Mouse (Mus musculus): ENCODE data around the gene Hist1h2ah. TPM values are rescaled to one million over a fixed set of nuclear protein-coding genes. Genes with fewer than 3 reads are reported as not detected.
A peak's percentile ranks its signal among the peaks of the same experiment; 100 is the strongest.
"Not testable (repeated sequence)": the region's sequence is repeated elsewhere in the genome, so short reads cannot be mapped to it uniquely, and the experiment has no call there.

The Hist1h2ah gene
- 3.5 TPM in 1 of 2 replicates, not detected in the other for polyA plus RNA-seq (2015; fragmentation: Nextera tagmentation; extraction: Ambion mirVana)

GRCm38 (mm10) chr13:22035267-22036148 lies at the start of gene Hist1h2ah, which contains the start of gene Hist1h2bk:
Gene Hist1h2ah, minus strand, starts transcription at chr13:22035568.
Gene Hist1h2bk, plus strand, starts transcription at chr13:22035870.
- H3K9me3 ChIP-seq (replicated peaks); H3K27me3 ChIP-seq; H3K36me3 ChIP-seq: not testable (repeated sequence)
- Histone ChIP-seq H3K27ac (peak within 1 kb of the TSS; percentile 78), H3K4me2 (peak within 1 kb of the TSS; percentile 71), H3K9ac (peak within 1 kb of the TSS; percentile 45), H3K4me3 (peak within 1 kb of the TSS; percentile 52), H3K4me1 (replicated peaks) (peaks cover 18% of the 10 kb centered on the region)
- under 1% methylated on average over 28 of the region's 69 CpGs for WGBS
- peak; percentile 96 for ATAC-seq (replicated peaks; ENCODE audit: insufficient number of reproducible peaks, insufficient read depth, low FRiP score, low read depth)

GRCm38 (mm10) chr13:22084140-22084539 lies 48.8 kb upstream of the Hist1h2ah start, which contains the start of gene Vmn1r188:
Gene Vmn1r188, plus strand, starts transcription at chr13:22084440.
- H3K4me1 ChIP-seq (replicated peaks); H3K27ac ChIP-seq; H3K9ac ChIP-seq; H3K27me3 ChIP-seq; H3K36me3 ChIP-seq; H3K4me2 ChIP-seq; H3K9me3 ChIP-seq (replicated peaks); H3K4me3 ChIP-seq; ATAC-seq (replicated peaks; ENCODE audit: insufficient number of reproducible peaks, insufficient read depth, low FRiP score, low read depth): not testable (repeated sequence)
- WGBS: 83% methylated on average over 1 of the region's 1 CpGs

- 0 out of 2 replicates have a peak, but pooled peaks cover 3% of the 10 kb centered on the region for H3K9me3 ChIP-seq (replicated peaks)
- no peak overlapping the region for H3K4me3 ChIP-seq
- H3K9ac ChIP-seq: no peak overlapping the region
- H3K27ac ChIP-seq: no peak overlapping the region
- ATAC-seq (replicated peaks; ENCODE audit: insufficient number of reproducible peaks, insufficient read depth, low FRiP score, low read depth): no peak
- H3K36me3 ChIP-seq: no peaks in the 10 kb centered on the region
- no peak overlapping the region for H3K4me2 ChIP-seq
- no peaks in the 10 kb centered on the region for H3K27me3 ChIP-seq
- no peaks in the 10 kb centered on the region for H3K4me1 ChIP-seq (replicated peaks)
- 37% methylated on average over 1 of the region's 1 CpGs for WGBS
Observed at GRCm38 (mm10) chr13:22063468-22063867, 28.1 kb upstream of the Hist1h2ah start.

DNA sequence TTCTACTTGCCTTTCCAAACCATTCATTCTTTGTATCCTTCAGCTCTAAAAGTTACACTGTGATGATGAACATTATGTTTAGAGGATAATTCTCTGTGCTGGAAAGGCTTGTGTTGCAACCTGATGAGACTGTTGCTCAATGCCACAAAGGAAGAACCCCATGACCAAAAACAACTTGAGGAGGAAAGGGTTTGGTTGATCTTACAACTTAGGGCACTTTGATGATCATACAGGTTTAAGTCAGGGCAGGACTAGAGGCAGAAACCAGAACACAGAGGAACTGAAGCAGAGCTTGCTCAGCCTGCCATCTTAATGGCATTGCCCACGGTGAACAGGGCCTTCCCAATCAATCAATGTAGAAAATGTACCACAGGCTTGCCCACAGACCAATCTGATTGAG lies 26.1 kb upstream of the Hist1h2ah start:
- Histone ChIP-seq H3K9ac (no peak overlapping the region), H3K27me3 (no peaks in the 10 kb centered on the region), H3K4me3 (no peak overlapping the region), H3K36me3 (no peaks in the 10 kb centered on the region), H3K27ac (no peak overlapping the region), H3K9me3 (replicated peaks) (0 out of 2 replicates have a peak, but pooled peaks cover 2% of the 10 kb centered on the region), H3K4me1 (replicated peaks) (no peaks in the 10 kb centered on the region), H3K4me2 (no peak overlapping the region)
- no peak for ATAC-seq (replicated peaks; ENCODE audit: insufficient number of reproducible peaks, insufficient read depth, low FRiP score, low read depth)
- WGBS: 54% methylated on average over 1 of the region's 1 CpGs

GRCm38 (mm10) chr13:22053754-22054153 lies 18.4 kb upstream of the Hist1h2ah start:
- Histone ChIP-seq H3K36me3 (no peaks in the 10 kb centered on the region), H3K4me3 (no peak overlapping the region), H3K9ac (no peak overlapping the region), H3K4me2 (no peak overlapping the region), H3K9me3 (replicated peaks) (no peaks in the 10 kb centered on the region), H3K27ac (no peak overlapping the region), H3K27me3 (no peaks in the 10 kb centered on the region), H3K4me1 (replicated peaks) (peaks cover 6% of the 10 kb centered on the region)
- WGBS: 91% methylated on average over 1 of the region's 1 CpGs
- ATAC-seq (replicated peaks; ENCODE audit: insufficient number of reproducible peaks, insufficient read depth, low FRiP score, low read depth): no peak

GRCm38 (mm10) chr13:22051523-22051859 lies 16.1 kb upstream of the Hist1h2ah start:
- peak overlapping the region; percentile 65; the same call in 1 of the 2 replicates for H3K9ac ChIP-seq
- peak overlapping the region; percentile 81 for H3K4me2 ChIP-seq
- H3K27ac ChIP-seq: peak overlapping the region; percentile 85
- H3K36me3 ChIP-seq: no peaks in the 10 kb centered on the region
- H3K4me1 ChIP-seq (replicated peaks): peaks cover 6% of the 10 kb centered on the region
- no peaks in the 10 kb centered on the region for H3K27me3 ChIP-seq
- WGBS: 17% methylated on average over 5 of the region's 5 CpGs
- peak overlapping the region; percentile 65 for H3K4me3 ChIP-seq
- no peaks in the 10 kb centered on the region for H3K9me3 ChIP-seq (replicated peaks)
- no peak for ATAC-seq (replicated peaks; ENCODE audit: insufficient number of reproducible peaks, insufficient read depth, low FRiP score, low read depth)

DNA sequence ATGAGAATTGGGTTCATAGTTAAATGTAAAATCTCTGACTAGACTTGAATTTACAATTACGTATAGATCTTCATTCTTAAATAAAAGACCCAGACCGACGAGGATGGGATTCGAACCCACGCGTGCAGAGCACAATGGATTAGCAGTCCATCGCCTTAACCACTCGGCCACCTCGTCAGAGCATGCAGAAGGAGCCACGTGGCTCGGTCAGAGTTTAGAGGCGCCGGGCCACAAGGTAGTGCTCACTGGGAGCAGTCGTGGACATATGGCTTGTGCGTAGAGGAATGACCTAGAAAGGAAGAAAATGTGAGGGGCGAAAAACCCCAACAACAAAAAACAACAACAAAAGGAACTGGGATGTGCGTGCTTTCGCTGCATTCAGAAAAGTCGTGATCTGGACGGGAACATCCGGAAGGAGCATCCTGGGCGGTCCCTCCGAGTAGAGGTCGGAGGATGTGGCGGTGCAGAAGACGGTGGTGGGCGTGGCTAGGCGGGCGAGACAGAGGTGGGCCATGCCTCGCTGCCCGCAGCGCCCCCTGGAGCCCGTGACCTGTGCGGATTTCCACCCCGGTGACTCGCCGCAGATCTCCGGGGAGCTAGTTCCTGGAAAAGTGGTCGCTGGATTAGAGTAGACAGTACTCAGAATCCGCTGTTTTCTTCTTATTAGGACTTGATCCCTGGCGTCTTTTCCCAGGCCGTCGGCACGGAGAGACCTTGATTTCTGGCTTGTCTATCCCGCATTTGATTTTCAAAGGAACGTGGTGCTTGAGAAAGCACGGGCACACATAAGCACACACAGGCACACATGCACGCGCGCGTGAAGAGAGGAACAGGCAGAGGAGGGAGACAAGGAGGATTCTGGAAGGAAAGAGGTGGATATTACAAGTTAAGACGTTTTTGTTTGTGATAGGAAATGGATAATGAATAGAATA lies 15.5 kb upstream of the Hist1h2ah start:
- H3K9me3 ChIP-seq (replicated peaks): no peaks in the 10 kb centered on the region
- H3K27me3 ChIP-seq: no peaks in the 10 kb centered on the region
- WGBS: under 1% methylated on average over 51 of the region's 52 CpGs
- peak overlapping the region; percentile 65 for H3K9ac ChIP-seq
- H3K4me2 ChIP-seq: peak overlapping the region; percentile 81
- H3K4me1 ChIP-seq (replicated peaks): peaks cover 6% of the 10 kb centered on the region
- peak overlapping the region; percentile 85 for H3K27ac ChIP-seq
- H3K36me3 ChIP-seq: no peaks in the 10 kb centered on the region
- H3K4me3 ChIP-seq: peak overlapping the region; percentile 65
- ATAC-seq (replicated peaks; ENCODE audit: insufficient number of reproducible peaks, insufficient read depth, low FRiP score, low read depth): peak; percentile 95

DNA sequence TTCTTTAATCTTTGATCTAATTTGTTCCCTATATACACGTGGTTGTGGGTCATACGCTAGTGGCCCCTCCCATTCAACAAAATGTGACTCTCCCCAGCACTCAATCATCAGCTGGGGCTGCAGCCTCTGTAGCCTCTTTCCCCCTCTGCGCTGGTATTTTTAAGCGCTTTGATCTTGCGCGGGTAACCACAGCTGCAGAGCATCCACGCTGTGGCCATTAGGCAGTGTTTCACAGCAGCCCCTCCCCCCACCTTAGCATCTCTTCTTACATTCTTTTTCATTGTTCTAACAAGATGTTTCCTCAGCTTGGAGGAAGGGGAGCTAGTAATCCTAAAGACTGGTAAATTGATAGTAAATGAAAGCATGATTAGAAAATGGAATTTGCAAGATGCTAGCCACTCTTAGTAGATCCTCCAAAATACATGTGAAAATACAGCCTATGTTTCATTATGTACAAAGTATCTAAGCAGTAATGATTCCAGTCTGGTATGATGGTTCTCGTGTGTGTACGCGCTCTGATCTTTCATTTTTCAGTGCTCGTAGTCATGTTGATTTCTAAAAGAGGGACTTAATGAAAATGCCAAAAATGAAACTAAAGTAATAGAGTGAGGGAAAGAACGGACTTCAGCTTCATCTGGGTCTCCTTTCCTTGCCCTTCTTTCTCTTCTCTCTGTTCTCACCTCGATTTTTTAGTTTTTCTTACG lies 14.5 kb upstream of the Hist1h2ah start:
- Histone ChIP-seq H3K9me3 (replicated peaks) (no peaks in the 10 kb centered on the region), H3K4me2 (peak overlapping the region; percentile 81), H3K4me1 (replicated peaks) (peaks cover 6% of the 10 kb centered on the region), H3K36me3 (no peaks in the 10 kb centered on the region), H3K27me3 (no peaks in the 10 kb centered on the region), H3K9ac (peak overlapping the region; percentile 29; the same call in 1 of the 2 replicates), H3K4me3 (peak overlapping the region; percentile 65), H3K27ac (peak overlapping the region; percentile 85)
- ATAC-seq (replicated peaks; ENCODE audit: insufficient number of reproducible peaks, insufficient read depth, low FRiP score, low read depth): no peak
- 1% methylated on average over 14 of the region's 14 CpGs for WGBS

DNA sequence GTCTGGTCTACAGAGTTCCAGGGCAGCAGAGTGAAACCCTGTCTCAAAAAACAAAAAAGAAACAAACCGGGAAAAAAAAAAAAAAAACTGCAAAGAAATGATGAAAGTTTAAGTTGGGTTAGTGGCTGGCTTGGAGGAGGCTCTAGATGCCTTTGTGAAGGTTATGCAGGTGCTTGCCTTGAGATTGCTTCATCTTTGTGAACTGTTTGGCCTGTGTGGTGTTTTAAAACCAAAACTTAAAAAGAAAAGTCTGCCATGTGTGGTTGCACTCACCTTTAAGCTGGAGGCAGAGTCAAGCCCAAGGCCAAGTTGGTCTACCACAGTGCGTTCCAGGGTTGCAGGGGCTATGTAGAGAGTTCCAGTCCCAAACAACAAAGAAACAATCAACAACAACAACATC lies 13.7 kb upstream of the Hist1h2ah start:
- H3K9ac ChIP-seq: no peak overlapping the region
- no peak overlapping the region for H3K4me2 ChIP-seq
- no peaks in the 10 kb centered on the region for H3K9me3 ChIP-seq (replicated peaks)
- no peak overlapping the region for H3K4me3 ChIP-seq
- no peaks in the 10 kb centered on the region for H3K27me3 ChIP-seq
- no peaks in the 10 kb centered on the region for H3K36me3 ChIP-seq
- WGBS: 79% methylated on average over 2 of the region's 2 CpGs
- no peak overlapping the region for H3K27ac ChIP-seq
- no peak for ATAC-seq (replicated peaks; ENCODE audit: insufficient number of reproducible peaks, insufficient read depth, low FRiP score, low read depth)
- H3K4me1 ChIP-seq (replicated peaks): peaks cover 6% of the 10 kb centered on the region

DNA sequence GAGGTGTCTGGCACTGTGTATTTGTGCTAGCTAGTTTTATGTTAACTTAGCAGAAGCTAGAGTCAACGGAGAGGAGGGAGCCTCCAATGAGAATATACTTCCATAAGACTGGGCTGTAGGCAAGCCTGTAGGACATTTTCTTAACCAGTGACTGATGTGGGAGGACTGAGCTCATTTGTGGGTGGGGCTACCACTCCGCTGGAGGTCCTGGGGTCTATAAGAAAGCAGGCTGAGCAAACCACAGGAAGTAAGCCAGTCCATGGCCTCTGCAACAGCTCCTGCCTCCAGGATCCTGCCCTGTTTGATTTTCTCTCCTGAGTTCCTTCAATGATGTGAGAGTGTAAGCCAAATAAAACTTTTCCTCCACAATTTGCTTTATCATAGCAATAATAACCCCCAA lies 9.9 kb upstream of the Hist1h2ah start:
- no peaks in the 10 kb centered on the region for H3K9me3 ChIP-seq (replicated peaks)
- H3K4me1 ChIP-seq (replicated peaks): peaks cover 25% of the 10 kb centered on the region
- WGBS: 52% methylated on average over 2 of the region's 2 CpGs
- H3K27me3 ChIP-seq: no peaks in the 10 kb centered on the region
- H3K27ac ChIP-seq: no peak overlapping the region
- no peak overlapping the region for H3K9ac ChIP-seq
- H3K4me2 ChIP-seq: no peak overlapping the region
- no peak for ATAC-seq (replicated peaks; ENCODE audit: insufficient number of reproducible peaks, insufficient read depth, low FRiP score, low read depth)
- H3K4me3 ChIP-seq: no peak overlapping the region
- no peaks in the 10 kb centered on the region for H3K36me3 ChIP-seq
